Mouse (Mus musculus): ENCODE data around the gene Ercc8. TPM values are rescaled to one million over a fixed set of nuclear protein-coding genes. Genes with fewer than 3 reads are reported as not detected.

The Ercc8 gene
- polyA plus RNA-seq, 1 experiment from 2014 or later, result 16.4 TPM

DNA sequence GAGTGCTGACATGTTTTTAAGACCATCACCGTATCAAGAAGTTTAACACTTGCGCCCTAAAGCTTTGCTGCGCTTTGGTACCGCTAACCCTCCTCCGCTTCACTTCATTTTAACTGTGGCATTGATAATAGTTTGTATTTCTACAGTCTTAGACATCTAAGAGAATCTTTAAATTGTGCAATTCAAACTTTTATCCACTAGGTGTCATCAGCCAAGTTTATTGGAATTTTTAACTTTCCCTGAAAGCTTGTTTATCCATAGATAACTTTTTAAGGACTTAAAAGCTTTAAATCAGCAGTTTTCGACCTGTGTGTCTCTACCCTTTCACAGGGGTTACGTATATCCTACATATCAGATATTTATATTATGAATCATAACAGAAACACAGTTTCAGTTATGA is 1.4 kb downstream of the Ercc8 start:
- peaks cover 9% of the 10 kb centered on the region for H3K4me1 ChIP-seq
- H3K9me3 ChIP-seq, result no peaks in the 10 kb centered on the region
- no peak for ATAC-seq (ENCODE audit: insufficient number of reproducible peaks, low FRiP score, low TSS enrichment, low read depth)
- H3K4me2 ChIP-seq, result no peak overlapping the region
- peaks cover 13% of the 10 kb centered on the region for H3K36me3 ChIP-seq
- H3K27ac ChIP-seq, result no peak overlapping the region
- WGBS, result 62% methylated on average over 7 of the region's 7 CpGs
- H3K4me3 ChIP-seq, result no peak overlapping the region
- no peak overlapping the region for H3K9ac ChIP-seq
- H3K27me3 ChIP-seq, result no peaks in the 10 kb centered on the region

DNA sequence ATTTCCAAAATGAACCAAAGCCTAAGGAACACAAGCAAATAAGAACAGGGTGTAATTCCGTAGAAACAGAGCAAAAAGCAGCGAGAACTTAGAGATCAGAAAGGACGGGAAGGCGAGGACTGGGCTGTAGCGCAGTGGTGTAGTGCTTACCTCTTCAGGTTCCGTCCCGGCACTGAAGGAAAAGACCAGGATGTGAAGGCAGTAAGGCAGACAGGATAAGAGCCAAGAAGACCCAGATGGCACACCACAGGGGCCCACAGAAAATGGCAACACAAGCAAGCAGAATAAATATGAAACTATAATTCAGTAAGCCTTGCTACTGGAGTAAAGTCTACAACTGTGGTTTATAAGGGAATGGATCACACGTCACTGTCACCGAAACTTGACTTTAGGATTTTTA is 5.4 kb downstream of the Ercc8 start:
- ATAC-seq (ENCODE audit: insufficient number of reproducible peaks, low FRiP score, low TSS enrichment, low read depth), result no peak
- no peaks in the 10 kb centered on the region for H3K9me3 ChIP-seq
- H3K4me1 ChIP-seq, result peaks cover 9% of the 10 kb centered on the region
- H3K9ac ChIP-seq, result no peak overlapping the region
- WGBS, result 96% methylated on average over 9 of the region's 9 CpGs
- peaks cover 15% of the 10 kb centered on the region for H3K36me3 ChIP-seq
- H3K4me2 ChIP-seq, result no peak overlapping the region
- H3K27ac ChIP-seq, result no peak overlapping the region
- H3K27me3 ChIP-seq, result no peaks in the 10 kb centered on the region
- H3K4me3 ChIP-seq, result no peak overlapping the region

DNA sequence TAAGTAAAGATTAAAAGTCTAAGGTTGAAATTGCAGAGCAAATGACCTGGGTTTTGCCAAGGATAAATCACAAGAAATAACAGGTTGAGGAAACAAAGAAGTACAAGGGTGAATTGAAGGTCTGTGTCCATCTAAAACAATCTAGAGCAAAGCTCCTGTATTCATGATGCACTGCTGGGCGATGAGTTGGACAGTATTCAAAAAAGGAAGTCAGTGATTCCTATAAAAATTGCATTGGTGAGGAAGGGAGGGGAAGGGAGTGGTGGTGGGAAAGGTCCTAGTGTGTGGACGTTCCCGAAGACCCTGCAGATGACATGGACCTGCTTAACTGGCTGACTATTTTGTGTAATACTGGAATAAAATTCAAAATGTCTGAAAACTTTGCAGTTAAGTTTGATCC is 6.1 kb downstream of the Ercc8 start:
- Histone ChIP-seq H3K27me3 (no peaks in the 10 kb centered on the region), H3K4me2 (no peak overlapping the region), H3K4me1 (peaks cover 3% of the 10 kb centered on the region), H3K4me3 (no peak overlapping the region), H3K9ac (no peak overlapping the region), H3K36me3 (peaks cover 18% of the 10 kb centered on the region), H3K27ac (no peak overlapping the region), H3K9me3 (no peaks in the 10 kb centered on the region)
- 88% methylated on average over 3 of the region's 3 CpGs for WGBS
- no peak for ATAC-seq (ENCODE audit: insufficient number of reproducible peaks, low FRiP score, low TSS enrichment, low read depth)

DNA sequence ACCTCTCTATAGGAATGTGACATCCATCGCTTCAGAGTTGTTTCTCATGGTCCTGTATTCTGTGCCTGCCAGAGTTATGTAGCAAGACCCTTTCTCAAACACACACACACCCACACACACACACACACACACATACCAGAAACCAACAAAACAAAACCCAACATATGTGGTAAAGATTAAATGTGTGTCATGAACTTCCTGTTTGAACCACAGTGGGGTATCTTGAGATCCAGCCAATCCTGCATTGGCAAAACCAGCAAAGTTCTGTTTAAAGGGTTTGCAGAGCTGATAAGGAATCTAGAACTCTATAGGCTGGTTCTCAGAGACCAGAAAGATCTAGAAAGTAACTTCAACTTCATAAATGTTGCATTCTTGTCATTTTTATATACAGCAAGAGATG is 11.5 kb downstream of the Ercc8 start:
- no peak overlapping the region for H3K4me3 ChIP-seq
- WGBS, result 93% methylated on average over 1 of the region's 1 CpGs
- no peaks in the 10 kb centered on the region for H3K9me3 ChIP-seq
- no peaks in the 10 kb centered on the region for H3K27me3 ChIP-seq
- H3K9ac ChIP-seq, result no peak overlapping the region
- no peaks in the 10 kb centered on the region for H3K4me1 ChIP-seq
- H3K27ac ChIP-seq, result no peak overlapping the region
- H3K36me3 ChIP-seq, result peaks cover 23% of the 10 kb centered on the region
- H3K4me2 ChIP-seq, result no peak overlapping the region
- ATAC-seq (ENCODE audit: insufficient number of reproducible peaks, low FRiP score, low TSS enrichment, low read depth), result no peak

DNA sequence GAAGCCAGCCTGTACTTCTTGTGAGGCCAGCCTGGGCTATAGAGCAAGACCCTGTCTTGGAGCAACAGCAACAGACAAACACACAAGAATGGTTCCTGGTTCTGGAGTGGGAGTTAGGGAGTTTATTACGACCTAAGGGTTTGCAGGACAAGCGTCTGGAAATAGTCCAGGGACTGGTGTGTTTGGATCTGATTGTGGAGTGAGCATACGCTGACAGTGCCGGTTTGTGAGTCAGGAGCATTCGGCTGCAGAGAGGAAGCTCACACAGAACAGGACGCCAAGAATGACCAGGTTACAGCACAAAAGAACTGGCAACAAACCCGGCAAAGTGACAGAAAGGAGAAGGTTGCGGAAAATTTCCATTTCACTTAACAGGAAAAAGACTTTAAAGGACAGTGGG is 12.0 kb downstream of the Ercc8 start:
- Histone ChIP-seq H3K4me3 (no peak overlapping the region), H3K4me2 (no peak overlapping the region), H3K27me3 (no peaks in the 10 kb centered on the region), H3K9ac (no peak overlapping the region), H3K9me3 (no peaks in the 10 kb centered on the region), H3K36me3 (peaks cover 23% of the 10 kb centered on the region), H3K4me1 (no peaks in the 10 kb centered on the region), H3K27ac (no peak overlapping the region)
- ATAC-seq (ENCODE audit: insufficient number of reproducible peaks, low FRiP score, low TSS enrichment, low read depth), result no peak
- WGBS, result 84% methylated on average over 8 of the region's 8 CpGs

DNA sequence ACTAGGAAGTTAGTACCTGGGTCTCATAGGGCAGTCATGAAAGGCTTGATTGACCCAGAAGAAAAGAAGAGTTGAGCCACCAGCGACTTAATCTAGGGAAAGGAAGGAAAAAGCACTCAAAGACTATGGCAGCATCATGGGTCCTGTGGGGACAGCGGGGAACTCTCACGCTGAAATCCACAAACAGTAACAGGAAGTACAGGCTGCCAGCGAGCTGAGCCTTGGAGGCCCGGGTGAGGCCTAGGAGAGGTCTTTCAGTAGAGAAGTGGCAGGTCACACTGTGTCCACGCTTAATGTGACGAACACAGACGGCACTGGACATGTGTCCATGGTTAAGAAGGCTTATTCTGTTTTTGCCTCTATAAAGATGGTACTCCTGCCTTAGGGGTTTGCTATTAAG is 21.1 kb downstream of the Ercc8 start:
- no peak for ATAC-seq (ENCODE audit: insufficient number of reproducible peaks, low FRiP score, low TSS enrichment, low read depth)
- 87% methylated on average over 8 of the region's 8 CpGs for WGBS
- Histone ChIP-seq H3K4me1 (no peaks in the 10 kb centered on the region), H3K4me3 (no peak overlapping the region), H3K9me3 (no peaks in the 10 kb centered on the region), H3K36me3 (peaks cover 49% of the 10 kb centered on the region), H3K9ac (no peak overlapping the region), H3K4me2 (no peak overlapping the region), H3K27me3 (no peaks in the 10 kb centered on the region), H3K27ac (no peak overlapping the region)

DNA sequence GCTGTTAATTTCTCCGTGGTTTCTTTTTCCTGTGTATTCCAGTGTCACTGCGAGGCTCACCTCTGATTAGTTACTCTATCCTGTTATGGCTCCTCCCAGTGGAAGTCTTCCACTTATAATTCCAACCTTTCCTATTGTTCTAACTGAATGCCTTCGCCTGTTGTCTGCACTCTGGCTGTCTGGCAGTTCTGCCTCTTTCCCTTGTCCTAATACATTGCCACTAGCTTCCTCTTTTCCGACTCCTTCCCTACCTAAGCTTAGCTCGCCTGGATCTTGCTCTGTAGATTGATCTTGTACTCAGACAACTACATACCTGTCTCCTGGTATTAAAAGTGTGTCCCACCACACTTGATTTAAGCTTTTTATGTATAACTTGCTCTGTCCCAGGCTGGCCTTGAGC is 22.3 kb downstream of the Ercc8 start:
- peaks cover 58% of the 10 kb centered on the region for H3K36me3 ChIP-seq
- H3K4me2 ChIP-seq, result no peak overlapping the region
- H3K27ac ChIP-seq, result no peak overlapping the region
- H3K9ac ChIP-seq, result no peak overlapping the region
- no peak for ATAC-seq (ENCODE audit: insufficient number of reproducible peaks, low FRiP score, low TSS enrichment, low read depth)
- H3K9me3 ChIP-seq, result no peaks in the 10 kb centered on the region
- no peaks in the 10 kb centered on the region for H3K4me1 ChIP-seq
- WGBS, result 85% methylated on average over 5 of the region's 5 CpGs
- H3K4me3 ChIP-seq, result no peak overlapping the region
- no peaks in the 10 kb centered on the region for H3K27me3 ChIP-seq

DNA sequence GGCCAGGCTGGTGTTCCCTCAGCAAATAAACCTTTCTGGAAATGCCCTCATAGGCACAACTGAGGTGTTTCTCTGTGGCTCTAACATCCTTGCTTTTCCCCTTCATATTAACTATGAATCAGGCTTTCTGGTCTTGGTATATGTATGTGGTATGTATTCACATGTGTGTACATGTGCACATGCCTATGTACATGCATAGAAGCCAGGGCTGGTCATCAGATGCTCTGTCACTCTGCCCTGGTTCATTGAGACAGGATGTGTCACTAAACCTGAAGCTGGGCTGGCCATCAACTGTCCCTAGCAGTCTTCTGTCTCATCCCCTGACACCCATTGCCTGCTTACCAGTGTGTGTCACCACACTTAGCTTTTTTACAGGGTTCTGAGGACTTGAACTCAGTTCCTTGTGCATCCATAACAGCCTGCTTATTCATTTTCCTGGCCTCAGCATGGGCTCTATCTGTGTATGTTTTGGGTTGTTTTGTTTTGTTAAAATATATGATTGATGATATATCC is 26.3 kb downstream of the Ercc8 start:
- Histone ChIP-seq H3K9me3 (no peaks in the 10 kb centered on the region), H3K4me3 (no peak overlapping the region), H3K4me1 (no peaks in the 10 kb centered on the region), H3K27ac (no peak overlapping the region), H3K36me3 (peaks cover 52% of the 10 kb centered on the region), H3K27me3 (no peaks in the 10 kb centered on the region), H3K4me2 (no peak overlapping the region), H3K9ac (no peak overlapping the region)
- ATAC-seq (ENCODE audit: insufficient number of reproducible peaks, low FRiP score, low TSS enrichment, low read depth), result no peak

DNA sequence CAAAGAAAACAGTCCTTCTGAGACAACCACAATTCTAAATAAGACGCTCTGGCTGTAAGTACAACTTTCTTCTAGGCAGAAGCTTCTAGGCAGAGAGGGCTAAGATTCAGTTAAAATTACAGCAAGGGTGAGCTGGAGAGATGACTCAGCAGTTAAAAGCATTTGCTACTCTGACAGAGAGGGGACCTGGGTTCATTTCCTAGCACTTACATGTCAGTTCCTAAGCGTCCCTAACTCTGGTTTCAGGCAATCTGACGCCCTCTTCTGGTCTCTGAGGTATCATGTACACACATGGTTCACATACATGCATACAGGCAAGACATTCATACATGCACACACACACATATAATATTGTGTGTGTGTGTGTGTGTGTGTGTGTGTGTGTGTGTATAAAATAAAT is 27.0 kb downstream of the Ercc8 start:
- Histone ChIP-seq H3K27ac (no peak overlapping the region), H3K4me3 (no peak overlapping the region), H3K36me3 (peaks cover 51% of the 10 kb centered on the region), H3K4me2 (no peak overlapping the region), H3K4me1 (no peaks in the 10 kb centered on the region), H3K9ac (no peak overlapping the region), H3K27me3 (no peaks in the 10 kb centered on the region), H3K9me3 (no peaks in the 10 kb centered on the region)
- WGBS, result 93% methylated on average over 3 of the region's 3 CpGs
- no peak for ATAC-seq (ENCODE audit: insufficient number of reproducible peaks, low FRiP score, low TSS enrichment, low read depth)

DNA sequence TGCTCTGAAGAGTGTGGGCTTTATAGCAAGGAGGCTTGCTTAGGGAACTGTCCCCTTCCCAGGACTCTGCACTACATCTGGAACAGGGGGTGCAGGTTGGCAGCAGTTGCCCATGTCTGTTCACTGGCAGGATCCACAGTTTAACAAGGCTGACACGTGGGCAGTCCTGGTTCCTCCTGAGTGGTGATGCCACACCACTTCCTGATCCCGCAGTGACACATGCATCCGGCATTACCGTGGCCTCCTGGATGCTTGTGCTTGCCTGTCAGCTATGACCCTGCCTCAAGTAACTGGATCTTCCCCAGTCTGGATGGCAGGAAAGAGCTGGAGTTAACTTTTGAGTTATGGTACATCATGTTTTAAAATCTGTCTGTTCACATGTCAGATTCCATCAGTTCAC is 29.5 kb downstream of the Ercc8 start:
- H3K4me3 ChIP-seq, result no peak overlapping the region
- WGBS, result 93% methylated on average over 4 of the region's 4 CpGs
- ATAC-seq (ENCODE audit: insufficient number of reproducible peaks, low FRiP score, low TSS enrichment, low read depth), result no peak
- H3K4me2 ChIP-seq, result no peak overlapping the region
- H3K27me3 ChIP-seq, result no peaks in the 10 kb centered on the region
- H3K4me1 ChIP-seq, result no peaks in the 10 kb centered on the region
- no peak overlapping the region for H3K9ac ChIP-seq
- H3K9me3 ChIP-seq, result no peaks in the 10 kb centered on the region
- H3K27ac ChIP-seq, result no peak overlapping the region
- H3K36me3 ChIP-seq, result peaks cover 30% of the 10 kb centered on the region

DNA sequence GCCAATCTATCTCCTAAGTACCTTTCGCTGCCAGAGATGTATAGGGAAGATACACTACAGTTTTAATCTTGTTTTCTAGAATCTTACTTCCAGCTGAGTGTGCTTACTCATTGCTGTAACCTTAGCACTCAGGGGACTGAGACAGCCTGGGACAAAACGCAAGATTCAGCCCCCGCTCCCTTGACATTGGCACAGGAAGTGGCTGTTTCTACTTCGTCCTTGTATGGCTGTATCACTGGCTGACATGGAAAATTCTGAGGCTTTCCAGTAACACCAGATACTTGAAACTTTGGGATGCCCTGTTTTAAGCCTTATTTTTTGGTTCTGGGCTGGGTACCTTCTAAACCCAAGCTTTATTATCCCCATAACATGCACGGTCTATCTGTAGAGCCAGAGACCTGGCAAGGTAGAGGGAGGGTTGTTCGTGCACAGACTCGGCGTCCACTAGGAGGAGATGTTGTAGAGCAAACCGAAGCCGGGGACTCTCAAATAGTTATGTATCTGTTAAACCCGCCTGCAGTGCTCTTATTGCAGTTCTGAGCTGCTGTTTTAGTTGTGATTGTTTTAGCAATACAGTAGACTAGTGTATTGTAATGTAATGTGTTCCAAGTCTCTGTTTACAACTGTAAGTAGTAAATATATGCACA is 32.7 kb downstream of the Ercc8 start:
- no peak for ATAC-seq (ENCODE audit: insufficient number of reproducible peaks, low FRiP score, low TSS enrichment, low read depth)
- 49% methylated on average over 11 of the region's 11 CpGs for WGBS
- H3K4me1 ChIP-seq, result no peaks in the 10 kb centered on the region
- no peaks in the 10 kb centered on the region for H3K9me3 ChIP-seq
- no peak overlapping the region for H3K27ac ChIP-seq
- H3K9ac ChIP-seq, result no peak overlapping the region
- H3K4me2 ChIP-seq, result no peak overlapping the region
- peaks cover 22% of the 10 kb centered on the region for H3K36me3 ChIP-seq
- H3K27me3 ChIP-seq, result no peaks in the 10 kb centered on the region
- no peak overlapping the region for H3K4me3 ChIP-seq

DNA sequence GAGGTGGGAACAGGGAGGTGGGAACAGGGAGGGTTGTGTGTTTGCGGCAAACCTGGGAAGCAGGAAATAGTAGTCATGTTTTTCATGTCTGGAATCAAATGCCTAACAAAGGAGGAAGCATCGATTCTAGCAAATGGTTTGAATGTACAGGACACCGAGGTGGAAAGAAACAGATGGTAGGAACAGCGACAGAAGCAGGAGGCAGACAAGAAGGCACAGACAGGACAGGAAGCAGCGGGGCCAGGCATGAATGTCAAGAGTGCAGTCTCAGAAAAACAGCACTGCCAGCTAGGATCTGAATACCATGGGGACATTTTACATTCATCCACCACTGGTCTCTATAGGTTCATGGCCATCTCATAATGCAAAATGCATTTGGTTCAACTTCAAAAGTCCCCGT is 36.9 kb downstream of the Ercc8 start:
- Histone ChIP-seq H3K9ac (no peak overlapping the region), H3K9me3 (no peaks in the 10 kb centered on the region), H3K27me3 (no peaks in the 10 kb centered on the region), H3K27ac (no peak overlapping the region), H3K4me3 (no peak overlapping the region), H3K36me3 (peaks cover 13% of the 10 kb centered on the region; the same call in 1 of the 2 replicates), H3K4me2 (no peak overlapping the region), H3K4me1 (no peaks in the 10 kb centered on the region)
- ATAC-seq (ENCODE audit: insufficient number of reproducible peaks, low FRiP score, low TSS enrichment, low read depth), result no peak
- 83% methylated on average over 6 of the region's 6 CpGs for WGBS

DNA sequence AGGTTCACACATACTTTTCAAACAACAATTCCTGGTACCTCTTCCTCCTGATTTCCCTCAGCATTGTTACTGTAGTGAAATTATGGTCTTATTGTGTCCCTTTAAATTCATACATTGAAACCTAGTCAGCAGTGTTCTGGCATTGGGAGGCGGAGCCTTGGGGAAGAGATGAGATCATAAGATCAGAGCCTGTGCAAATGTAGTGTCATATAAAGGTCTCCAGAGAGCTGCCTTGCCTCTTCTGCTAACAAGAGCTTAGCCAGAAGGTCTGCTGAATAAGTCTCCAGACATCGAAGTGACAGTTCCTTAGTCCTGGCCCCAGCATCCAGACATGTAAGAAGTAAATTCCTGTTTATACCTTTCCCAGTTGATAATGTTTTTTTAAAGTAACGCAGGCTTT is 46.3 kb downstream of the Ercc8 start:
- WGBS, result 80% methylated on average over 3 of the region's 3 CpGs

More for the DNA sequence above, 46.3 kb downstream of the Ercc8 start:
- H3K9me3 ChIP-seq, result no peaks in the 10 kb centered on the region
- no peak overlapping the region for H3K4me2 ChIP-seq
- no peaks in the 10 kb centered on the region for H3K27me3 ChIP-seq
- H3K27ac ChIP-seq, result no peak overlapping the region
- H3K9ac ChIP-seq, result no peak overlapping the region
- H3K4me3 ChIP-seq, result no peak overlapping the region
- no peak for ATAC-seq (ENCODE audit: insufficient number of reproducible peaks, low FRiP score, low TSS enrichment, low read depth)
- no peaks in the 10 kb centered on the region for H3K36me3 ChIP-seq
- no peaks in the 10 kb centered on the region for H3K4me1 ChIP-seq
